23 mouse cellular contexts compared by ENCODE assay signal in genomic region chr5:102244706-102245105, GRCm38 (mm10).
DNase-seq lines count a peak whose midpoint lies in the region; ATAC-seq and TF ChIP-seq lines count a peak whose summit lies in the region.
"Had no signal": no experiment of that assay in that cellular context is flagged by ENCODE, and none has a peak within 500 bp of the region (broad histone marks: within the 10 kb centered on the region; RNA-seq: fewer than 3 reads in every experiment).

No protein-coding gene starts in this region.

- 78% methylated on average over 6 of the region's 6 CpGs for WGBS in forebrain, embryonic 14.5 days
- 87% methylated on average over 6 of the region's 6 CpGs for WGBS in forebrain, embryonic 13.5 days
- WGBS in forebrain, postnatal 0 days = 68% methylated on average over 6 of the region's 6 CpGs
- 91% methylated on average over 6 of the region's 6 CpGs for WGBS in forebrain, embryonic 10.5 days

- no peak for ATAC-seq in forebrain, embryonic 14.5 days
- ATAC-seq in forebrain, embryonic 13.5 days = no peak
- peak; percentile 16; the same call in 1 of the 2 replicates for ATAC-seq in forebrain, postnatal 0 days
- ATAC-seq: activated CD4-positive, CD25-positive, alpha-beta regulatory T cell, adult 4 months; CD4-positive, CD25-positive, alpha-beta regulatory T cell, adult 4 months; Patski had no signal

- H3K27me3 ChIP-seq in forebrain, embryonic 14.5 days (replicated peaks; ENCODE audit: control insufficient read depth, insufficient read depth, low read length) = no peaks in the 10 kb centered on the region
- H3K27me3 ChIP-seq in forebrain, embryonic 13.5 days = no peaks in the 10 kb centered on the region
- no peaks in the 10 kb centered on the region for H3K27me3 ChIP-seq in forebrain, postnatal 0 days (ENCODE audit: insufficient read depth, low read length)
- no peaks in the 10 kb centered on the region for H3K27me3 ChIP-seq in forebrain, embryonic 10.5 days (ENCODE audit: poor library complexity, severe bottlenecking)
- H3K27me3 ChIP-seq: CH12.LX; embryonic facial prominence, embryonic 13.5 days; embryonic facial prominence, embryonic 15.5 days had no signal

- TF ChIP-seq CTCF in forebrain, postnatal 0 days (IDR thresholded peaks at IDR 0.05; ENCODE audit: low read depth) = no peak

- no peaks in the 10 kb centered on the region for H3K36me3 ChIP-seq in forebrain, embryonic 14.5 days (ENCODE audit: control insufficient read depth, insufficient read depth, low read length)
- no peaks in the 10 kb centered on the region for H3K36me3 ChIP-seq in forebrain, embryonic 13.5 days (ENCODE audit: poor library complexity, severe bottlenecking)
- no peaks in the 10 kb centered on the region for H3K36me3 ChIP-seq in forebrain, postnatal 0 days (ENCODE audit: insufficient read depth)
- no peaks in the 10 kb centered on the region for H3K36me3 ChIP-seq in forebrain, embryonic 10.5 days (replicated peaks)
- H3K36me3 ChIP-seq: embryonic facial prominence, embryonic 13.5 days; embryonic facial prominence, embryonic 15.5 days; G1E had no signal

- H3K9me3 ChIP-seq in forebrain, embryonic 14.5 days (replicated peaks; ENCODE audit: control insufficient read depth, low read length) = no peaks in the 10 kb centered on the region
- H3K9me3 ChIP-seq in forebrain, embryonic 13.5 days (replicated peaks) = no peaks in the 10 kb centered on the region
- no peaks in the 10 kb centered on the region for H3K9me3 ChIP-seq in forebrain, postnatal 0 days (ENCODE audit: low read length)
- no peaks in the 10 kb centered on the region for H3K9me3 ChIP-seq in forebrain, embryonic 10.5 days
- H3K9me3 ChIP-seq: embryonic facial prominence, embryonic 13.5 days; embryonic facial prominence, embryonic 15.5 days had no signal

- H3K4me2 ChIP-seq in forebrain, embryonic 14.5 days (ENCODE audit: low read length) = no peak overlapping the region
- H3K4me2 ChIP-seq in forebrain, embryonic 13.5 days = no peak overlapping the region
- no peak overlapping the region for H3K4me2 ChIP-seq in forebrain, postnatal 0 days (ENCODE audit: low read depth)
- H3K4me2 ChIP-seq: embryonic facial prominence, embryonic 13.5 days; embryonic facial prominence, embryonic 15.5 days had no signal

- no peak overlapping the region for H3K27ac ChIP-seq in forebrain, embryonic 14.5 days (ENCODE audit: low read depth, low read length)
- no peak overlapping the region for H3K27ac ChIP-seq in forebrain, embryonic 13.5 days
- no peak overlapping the region for H3K27ac ChIP-seq in forebrain, postnatal 0 days (ENCODE audit: low read depth, low read length)
- H3K27ac ChIP-seq in forebrain, embryonic 10.5 days = no peak overlapping the region
- H3K27ac ChIP-seq: embryonic facial prominence, embryonic 13.5 days; embryonic facial prominence, embryonic 15.5 days had no signal

- H3K9ac ChIP-seq in forebrain, embryonic 14.5 days (ENCODE audit: low read length) = no peak overlapping the region
- H3K9ac ChIP-seq in forebrain, embryonic 13.5 days = no peak overlapping the region
- no peak overlapping the region for H3K9ac ChIP-seq in forebrain, postnatal 0 days
- H3K9ac ChIP-seq: embryonic facial prominence, embryonic 13.5 days; embryonic facial prominence, embryonic 15.5 days had no signal

- DNase-seq in forebrain, embryonic 14.5 days (ENCODE audit: low spot score) = peak; percentile 50
- DNase-seq in forebrain, postnatal 0 days = peak; percentile 14
- DNase-seq in forebrain, embryonic 10.5 days (ENCODE audit: extremely low spot score, low spot score) = no peak
- no peak for DNase-seq in cerebellum, postnatal 25 days
- DNase-seq: adrenal gland, adult 8-10 months; adrenal gland, postnatal 14 days; adrenal gland, postnatal 36 days; B cell, adult 2 months; cerebellum, adult 11-12 months; cerebellum, adult 2 months; cerebellum, adult 9-10 months; cerebellum, postnatal 10 days; cerebellum, postnatal 36 days; embryo, embryonic 11 days had no signal

- no peaks in the 10 kb centered on the region for H3K4me1 ChIP-seq in forebrain, embryonic 14.5 days (ENCODE audit: control insufficient read depth, insufficient read depth, low read length)
- peaks cover 9% of the 10 kb centered on the region; the same call in 1 of the 2 replicates for H3K4me1 ChIP-seq in forebrain, embryonic 13.5 days
- no peaks in the 10 kb centered on the region for H3K4me1 ChIP-seq in forebrain, postnatal 0 days (ENCODE audit: insufficient read depth)
- H3K4me1 ChIP-seq in forebrain, embryonic 10.5 days = no peaks in the 10 kb centered on the region
- H3K4me1 ChIP-seq: embryonic facial prominence, embryonic 15.5 days had no signal

- no peak overlapping the region for H3K4me3 ChIP-seq in forebrain, embryonic 14.5 days (ENCODE audit: low read depth, low read length)
- no peak overlapping the region for H3K4me3 ChIP-seq in forebrain, embryonic 13.5 days
- H3K4me3 ChIP-seq in forebrain, postnatal 0 days (ENCODE audit: low read depth, low read length) = no peak overlapping the region
- H3K4me3 ChIP-seq in forebrain, embryonic 10.5 days = no peak overlapping the region
- H3K4me3 ChIP-seq: embryonic facial prominence, embryonic 13.5 days; embryonic facial prominence, embryonic 15.5 days; erythroblast, embryonic 14.5 days had no signal

Comparison
In these comparisons a context has a peak if more than half of its experiments do, and no peak if none do; other contexts are left out.
1. DNase-seq: peak in forebrain, embryonic 14.5 days (single experiment) and forebrain, postnatal 0 days (single experiment); none in forebrain, embryonic 10.5 days (single experiment) and cerebellum, postnatal 25 days (0 of 2).